Mouse (Mus musculus) granulocyte monocyte progenitor cell, adult 5-6 weeks (primary cell): ENCODE results near the gene AA986860. TPM values are rescaled to one million over a fixed set of nuclear protein-coding genes. Genes with fewer than 3 reads are reported as not detected.

Experiments used
- ATAC-seq: replicated peaks from 2 replicates; pipeline ENCODE4 v1.8.0; 2016; ENCODE audit warnings: mild to moderate bottlenecking, moderate TSS enrichment, inconsistent platforms; ENCODE audit not compliant: poor library complexity, severe bottlenecking
- total RNA-seq, 2 experiments: library from RNA; stranded (forward) in 1 of 2; stranded (reverse) in 1 of 2; fragments of 200-712, 200-1000 nt in 1 of 2; fragments of >200 nt in 1 of 2; fragmentation: Nextera tagmentation in 1 of 2; gene quantifications; 2 replicates each; pipeline ENCODE4 v1.2.3; 2014 to 2017

The AA986860 gene
- total RNA-seq (2014; fragmentation: Nextera tagmentation), result 0.09 and 0.88 TPM in 2 replicates
- total RNA-seq (2017), result not detected in 2 replicates

DNA sequence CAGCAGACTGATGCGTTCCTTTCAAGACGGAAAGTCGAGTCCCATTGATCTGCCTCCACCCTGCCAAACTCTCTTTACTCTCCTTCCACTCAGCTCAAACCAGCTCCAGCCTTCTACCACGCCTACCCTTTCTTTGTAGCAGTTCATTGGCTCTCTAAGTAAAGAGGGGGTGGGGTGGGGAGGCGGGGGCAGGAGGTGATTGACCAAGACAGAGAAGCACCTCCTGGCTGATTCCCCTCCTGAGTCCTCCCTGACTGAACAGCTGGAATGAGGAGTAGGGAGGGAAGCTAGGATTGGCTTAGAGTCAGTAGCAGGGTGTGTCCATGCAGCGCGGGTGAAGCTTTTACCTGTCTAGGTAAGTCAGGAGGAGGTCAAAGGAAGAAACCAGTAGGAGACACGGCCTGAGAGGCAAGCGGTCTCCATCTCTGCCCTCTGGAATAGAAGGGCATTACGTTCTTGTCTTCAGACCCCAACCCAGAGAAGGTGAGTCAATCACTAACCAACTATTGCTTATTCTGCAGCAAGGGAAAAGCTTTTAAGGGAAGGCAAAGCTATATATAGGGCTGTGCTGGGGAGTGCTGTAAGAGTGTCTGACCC lies at the start of gene AA986860:
TSS of gene AA986860 (plus strand) at position 236 of the 597 bp plus-strand sequence.
- no peak for ATAC-seq

DNA sequence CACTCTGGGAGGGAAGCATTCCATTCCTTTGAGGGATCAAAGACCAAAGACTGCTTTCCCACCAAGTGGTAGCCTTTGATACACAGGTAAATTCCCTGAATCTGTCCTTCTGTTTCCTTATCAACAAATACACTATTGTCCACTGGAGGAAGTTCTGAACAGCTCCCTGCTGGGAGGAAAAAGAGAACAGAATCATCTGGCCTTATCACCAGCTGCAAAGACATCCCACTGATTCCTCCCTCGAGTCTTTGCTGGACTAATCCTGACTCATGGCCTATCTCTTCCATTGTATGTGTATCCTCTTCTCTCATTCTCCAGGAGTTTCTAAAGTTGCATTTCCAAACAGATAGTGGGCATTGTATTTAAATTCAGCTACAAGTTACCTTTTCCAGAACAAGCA lies 47.9 kb upstream of the AA986860 start:
- ATAC-seq, result no peak

DNA sequence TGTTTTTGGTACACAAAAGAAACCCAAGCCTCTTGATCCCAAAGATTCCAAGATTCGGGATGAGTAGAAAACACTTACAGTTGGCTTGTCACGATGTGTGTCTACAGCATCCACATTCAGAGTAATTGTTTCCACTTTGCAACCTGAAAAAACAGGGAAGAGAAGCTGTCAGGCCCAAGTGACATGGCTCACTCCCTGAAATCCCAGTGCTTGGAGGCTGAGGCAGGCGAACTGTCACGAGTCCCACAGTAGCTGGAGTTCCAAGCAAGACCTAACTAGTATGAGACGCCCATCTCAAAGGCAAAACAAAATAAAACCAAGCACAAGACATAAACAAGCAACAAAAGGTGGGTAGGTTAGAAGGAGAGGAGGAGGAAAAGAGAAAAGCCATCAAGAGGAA lies 33.2 kb upstream of the AA986860 start:
- ATAC-seq, result no peak

DNA sequence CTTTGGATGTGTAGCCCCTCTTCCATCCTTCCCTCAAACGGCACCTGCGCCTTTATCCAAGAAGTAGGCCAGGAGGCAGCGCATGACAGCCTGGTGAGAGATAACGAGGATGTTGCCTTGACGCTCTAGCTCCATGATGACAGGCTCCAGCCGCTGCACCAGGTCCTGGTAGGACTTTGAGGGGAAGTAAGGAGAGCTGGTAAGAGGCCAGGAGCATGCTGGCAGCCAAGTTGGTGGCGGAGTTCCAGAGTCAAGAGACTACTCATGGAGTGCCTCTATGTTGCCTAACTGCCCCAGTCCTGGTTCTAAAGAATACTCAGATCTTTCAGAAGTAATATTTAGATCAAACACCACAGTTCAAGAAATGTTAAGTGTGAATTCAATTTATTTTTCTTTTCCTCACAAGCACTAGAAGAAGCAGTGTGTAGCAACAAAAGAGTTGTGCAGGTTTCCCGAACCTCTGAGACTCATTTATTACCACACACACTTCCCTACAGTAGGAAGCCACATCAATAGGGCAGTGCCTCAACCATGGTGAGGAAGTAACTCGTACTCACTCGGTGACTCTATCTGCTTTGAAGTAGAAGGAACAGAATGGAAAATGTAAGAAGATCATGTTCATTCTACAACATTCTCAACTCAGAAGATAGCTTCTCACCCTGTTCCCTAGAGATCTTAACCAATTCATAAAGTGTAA lies 31.7 kb upstream of the AA986860 start:
- no peak for ATAC-seq

DNA sequence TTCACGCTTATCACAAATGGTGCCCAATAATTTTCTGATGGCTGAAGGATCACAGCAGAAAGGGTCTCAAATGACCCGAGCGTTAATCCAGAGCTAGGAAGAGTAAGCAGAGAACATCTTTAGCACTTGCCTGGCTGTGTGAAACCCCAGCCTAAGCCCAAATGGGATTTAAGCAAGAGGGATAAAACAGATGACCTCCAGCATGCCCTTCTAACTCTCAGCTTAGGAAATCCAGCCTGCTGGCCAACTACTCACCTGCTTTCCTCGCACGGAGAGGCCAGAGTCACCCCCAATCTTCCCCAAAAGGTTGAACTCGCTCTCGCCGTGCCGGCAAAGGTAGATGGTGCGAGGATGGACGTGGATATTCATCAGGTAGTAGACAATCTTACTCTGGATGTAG lies 29.8 kb upstream of the AA986860 start:
- ATAC-seq, result no peak

DNA sequence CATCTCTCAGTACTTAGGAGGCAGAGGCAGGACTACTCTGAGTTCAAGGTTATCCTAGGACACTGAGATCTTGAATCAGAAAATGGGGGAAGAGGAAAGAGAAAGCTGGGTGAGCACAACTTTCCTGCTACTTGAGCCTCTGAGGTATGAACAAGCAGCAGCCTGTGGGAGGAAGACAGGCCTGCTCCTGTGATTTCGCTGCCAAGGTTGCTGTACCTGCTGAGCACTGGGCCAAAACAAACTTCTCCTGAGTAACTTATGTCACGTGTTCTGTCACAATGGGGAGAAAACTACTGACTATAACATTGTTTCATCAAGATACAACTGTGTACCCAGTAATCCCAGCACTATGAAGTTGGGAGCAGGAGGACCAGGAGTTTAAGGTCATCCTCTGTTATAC lies 28.2 kb upstream of the AA986860 start:
- no peak for ATAC-seq

DNA sequence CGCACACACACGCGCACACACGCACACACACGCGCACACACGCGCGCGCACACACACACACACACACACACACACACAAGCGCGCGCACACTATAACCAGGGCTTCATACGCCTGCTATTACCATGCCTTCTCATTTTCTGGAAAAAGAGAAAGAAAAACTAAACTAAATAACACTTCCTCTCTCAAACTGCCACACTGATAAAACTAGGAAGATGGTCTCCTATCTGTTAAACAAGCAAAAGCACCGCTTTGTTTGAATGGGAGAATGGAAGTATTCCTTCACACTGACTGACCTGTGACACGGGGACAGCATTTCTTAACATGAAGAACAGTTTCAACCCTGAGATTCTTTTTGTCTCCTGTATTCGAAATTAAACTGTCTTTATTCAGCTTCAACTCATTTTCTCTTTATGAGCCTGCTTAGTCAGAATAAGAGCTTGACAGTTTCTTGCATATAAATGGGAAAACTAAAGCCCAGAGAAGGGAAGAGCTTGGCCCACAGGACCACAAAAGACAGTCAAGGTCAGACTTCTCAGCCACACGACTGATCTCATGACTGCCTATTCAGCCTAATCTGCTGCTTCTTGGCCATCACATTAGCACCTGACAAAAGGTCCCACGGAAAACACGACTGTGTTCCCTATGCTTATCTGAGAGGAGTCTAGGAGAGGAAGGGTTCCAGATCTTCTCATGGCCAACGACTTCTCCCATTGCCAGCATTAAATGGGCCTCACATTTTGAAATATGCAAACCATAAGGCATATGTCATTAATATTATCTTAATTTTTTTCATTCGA lies 21.3 kb upstream of the AA986860 start:
- ATAC-seq, result no peak

DNA sequence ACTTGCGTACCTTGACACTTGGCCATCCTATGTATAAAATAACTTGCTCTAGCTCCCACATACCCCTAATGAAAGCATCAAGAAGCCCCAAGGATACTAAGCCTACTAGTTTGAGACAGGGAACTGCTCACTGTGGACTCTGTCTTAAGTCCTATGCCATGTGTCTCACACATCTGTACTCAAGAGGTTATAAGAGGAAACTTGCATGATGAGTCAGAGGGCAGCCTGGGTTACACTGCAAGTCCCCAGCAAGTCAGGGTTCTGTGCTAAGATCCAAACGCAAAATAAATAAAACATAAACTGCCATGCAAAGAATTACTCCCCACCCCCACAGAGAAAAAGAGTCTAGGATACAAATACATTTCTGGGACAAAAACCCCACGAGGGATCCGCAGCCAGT lies 17.7 kb upstream of the AA986860 start:
- no peak for ATAC-seq

DNA sequence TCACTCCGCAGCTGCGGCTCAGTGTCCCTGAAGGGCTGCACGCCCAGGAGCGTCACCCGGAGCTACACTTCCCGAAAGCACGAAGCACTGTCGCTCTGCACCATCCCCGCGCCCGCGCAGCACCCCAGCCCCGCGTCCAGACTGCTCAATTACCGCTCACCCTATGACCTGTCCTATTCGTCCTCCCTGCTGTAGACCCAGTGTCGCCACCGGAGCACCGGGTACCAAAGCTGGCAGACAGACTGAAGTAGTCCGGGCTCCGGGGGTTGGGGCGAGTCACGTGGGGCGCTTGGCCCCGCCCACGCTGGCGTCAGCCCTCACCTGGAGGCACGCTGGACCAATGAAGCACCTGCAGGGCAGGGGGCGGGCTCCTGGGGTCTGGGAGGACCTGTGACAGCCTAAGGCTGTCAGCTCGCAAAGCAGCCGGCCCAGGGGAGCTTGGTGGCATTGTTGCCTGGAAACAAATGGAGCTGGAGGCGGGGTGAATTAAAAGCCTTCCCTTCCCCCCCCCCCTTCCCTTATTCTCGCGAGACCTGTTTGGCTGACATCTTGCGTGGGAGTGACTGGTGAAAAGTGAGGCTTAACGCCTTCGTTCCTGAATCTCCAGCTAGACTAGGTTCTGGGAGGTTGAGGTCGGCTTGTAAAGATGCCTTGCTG lies 16.1 kb upstream of the AA986860 start, which contains the start of gene Gm29427:
TSS of gene Gm29427 (minus strand) at position 239 of the 657 bp plus-strand sequence.
- peak; percentile 62 for ATAC-seq

DNA sequence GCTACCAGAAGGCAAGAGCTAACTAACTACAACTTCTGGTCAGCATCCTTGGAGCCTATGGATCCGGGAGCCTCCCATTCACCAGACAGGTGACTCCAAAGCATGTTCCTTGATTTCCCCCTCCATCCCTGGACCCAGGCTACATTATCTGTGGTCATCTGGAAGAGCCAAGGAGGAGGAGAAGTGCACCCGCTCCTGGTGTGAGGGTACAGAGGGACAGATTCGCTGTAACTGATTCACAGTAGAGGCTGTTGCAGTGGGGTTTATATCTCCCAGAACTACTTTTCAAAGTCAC lies 15.6 kb upstream of the AA986860 start:
- peak; percentile 2 for ATAC-seq

DNA sequence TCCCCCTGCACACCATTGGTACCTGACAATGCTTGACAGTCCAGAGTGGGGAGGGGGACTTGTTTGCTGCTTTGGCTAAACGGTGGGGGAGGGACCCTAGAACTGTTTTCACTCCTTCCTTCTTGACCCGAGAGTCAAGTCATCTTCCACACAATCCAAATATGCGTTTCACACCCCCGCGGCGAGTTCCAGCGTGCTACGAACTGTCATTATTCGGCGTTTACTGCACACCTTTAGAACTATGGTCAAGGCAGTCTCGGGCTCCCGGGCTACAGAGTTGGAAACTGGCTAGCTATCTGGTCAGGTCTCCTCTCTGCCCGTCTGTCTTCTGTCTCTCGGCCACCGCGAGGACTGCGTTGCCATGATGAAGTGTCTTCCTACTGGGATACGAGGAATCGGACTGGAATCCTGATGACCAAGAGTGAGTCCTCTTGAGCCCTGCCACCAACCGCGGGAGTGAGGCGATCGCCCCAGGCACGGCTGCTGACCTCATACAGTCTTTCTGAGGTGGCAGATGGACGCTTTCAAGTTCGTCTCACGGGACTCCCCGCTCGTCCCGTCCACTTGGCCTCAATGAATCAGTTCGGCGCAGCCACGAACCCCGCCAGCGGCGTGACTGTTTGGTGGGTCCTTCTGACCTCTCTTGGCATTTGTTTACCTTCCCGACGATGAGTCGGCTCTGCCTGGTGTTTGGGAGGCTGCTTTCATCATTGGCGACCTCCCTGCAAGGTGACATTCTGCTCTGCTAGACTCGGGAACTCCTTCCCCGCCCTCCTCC lies 15.1 kb upstream of the AA986860 start:
- ATAC-seq, result peak; percentile 10

DNA sequence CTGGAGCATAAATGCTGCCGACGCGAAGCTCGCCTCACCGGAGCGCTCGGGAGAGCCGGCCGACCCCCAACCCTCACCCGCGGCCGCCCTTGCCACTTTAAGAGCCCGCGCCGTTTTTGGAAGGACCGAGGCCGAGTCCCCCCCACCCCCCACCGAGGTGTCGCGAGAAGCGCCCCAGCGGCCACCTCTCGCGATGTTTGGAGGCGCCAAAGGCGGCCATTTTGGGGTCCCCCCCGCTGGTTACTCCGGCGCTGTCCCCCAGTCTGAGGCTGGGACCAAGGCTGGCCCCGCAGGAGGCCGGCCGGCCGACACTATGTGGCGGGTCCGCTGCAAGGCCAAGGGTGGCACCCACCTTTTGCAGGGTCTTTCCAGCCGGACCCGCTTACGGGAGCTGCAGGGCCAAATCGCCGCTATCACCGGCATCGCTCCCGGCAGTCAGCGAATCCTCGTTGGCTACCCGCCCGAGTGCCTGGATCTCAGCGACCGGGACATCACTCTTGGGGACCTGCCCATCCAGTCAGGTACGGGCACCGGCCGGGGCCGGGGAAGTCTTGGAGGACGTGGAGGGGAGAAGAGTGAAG lies 14.4 kb upstream of the AA986860 start, which contains the start of gene Yod1:
TSS of gene Yod1 (plus strand) at position 37 of the 581 bp plus-strand sequence.
- ATAC-seq, result peak; percentile 72

DNA sequence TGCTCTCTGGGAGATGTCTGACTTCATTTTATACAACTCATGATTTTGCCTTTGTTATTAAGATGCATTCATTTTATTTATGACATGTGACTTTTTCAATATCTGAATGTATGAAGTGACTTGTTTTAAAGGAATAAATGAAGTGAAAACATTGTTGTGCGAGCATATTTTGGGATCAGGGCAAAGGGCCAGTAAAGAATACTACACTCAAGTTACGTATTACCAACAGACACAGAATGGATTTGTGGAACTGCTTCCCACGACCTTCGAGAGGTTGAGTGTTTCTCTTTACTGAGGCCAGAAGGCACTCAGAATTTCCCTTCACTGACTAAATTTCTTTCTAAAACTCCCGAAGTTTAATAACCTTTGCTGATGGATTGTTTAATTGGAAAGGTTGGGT lies 7.6 kb upstream of the AA986860 start:
- no peak for ATAC-seq

DNA sequence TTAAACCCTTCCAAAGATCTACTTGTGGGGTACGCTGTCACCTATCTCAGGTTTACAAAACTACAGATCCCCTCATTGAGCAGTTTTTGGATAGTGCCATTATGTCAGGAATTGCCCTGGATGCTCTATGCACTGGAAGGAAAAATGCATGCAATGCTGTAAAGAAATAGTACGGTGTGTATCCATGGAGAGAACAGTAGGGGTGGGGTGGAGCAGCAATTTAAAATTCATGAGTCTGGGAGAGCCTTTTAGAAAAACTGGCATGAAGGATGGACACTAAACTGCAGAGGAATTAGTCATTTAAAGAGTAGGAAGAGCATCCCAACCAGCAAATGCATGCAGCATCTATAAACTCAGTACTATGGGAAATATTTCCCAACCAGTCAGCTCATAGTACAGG lies 5.4 kb upstream of the AA986860 start:
- ATAC-seq, result no peak

DNA sequence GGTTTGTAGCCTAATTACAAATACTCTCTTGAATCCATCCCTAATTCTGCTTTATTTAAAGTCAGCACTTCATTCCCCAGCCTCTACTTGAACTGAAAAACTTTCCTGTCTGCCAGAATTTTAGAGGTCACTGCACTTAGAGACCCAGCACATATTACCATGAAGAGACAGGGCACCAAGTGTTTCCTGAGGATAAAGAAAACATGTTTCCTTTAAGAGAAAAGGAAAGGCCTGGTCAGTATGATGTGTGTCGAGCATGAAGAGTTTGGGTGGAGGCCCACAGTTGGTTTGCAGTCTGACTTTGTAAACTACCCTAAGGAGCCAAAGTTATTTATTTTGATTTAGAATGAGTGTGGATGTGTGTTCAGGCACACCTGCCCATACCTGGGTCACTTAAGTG lies 3.7 kb upstream of the AA986860 start:
- ATAC-seq, result no peak

DNA sequence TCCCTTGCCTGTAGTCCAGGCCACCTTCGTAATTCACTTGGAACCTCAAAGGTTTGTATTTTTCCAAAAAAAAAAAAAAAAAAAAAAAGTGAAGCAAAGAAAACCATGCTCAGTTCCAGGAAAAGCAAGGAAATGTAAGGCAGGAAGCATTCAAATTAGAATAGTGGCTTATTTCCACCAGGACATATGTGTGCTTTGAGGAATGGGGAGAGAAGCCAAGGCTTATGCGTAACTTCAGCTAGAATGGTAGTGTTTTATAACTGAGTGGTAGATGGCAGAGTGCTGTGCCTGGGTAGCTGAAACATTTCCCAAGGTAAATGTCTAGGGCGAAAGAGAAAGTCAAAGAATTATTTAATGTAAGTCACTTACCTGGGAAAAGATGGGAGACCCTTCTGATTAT lies 3.1 kb upstream of the AA986860 start:
- ATAC-seq, result no peak

DNA sequence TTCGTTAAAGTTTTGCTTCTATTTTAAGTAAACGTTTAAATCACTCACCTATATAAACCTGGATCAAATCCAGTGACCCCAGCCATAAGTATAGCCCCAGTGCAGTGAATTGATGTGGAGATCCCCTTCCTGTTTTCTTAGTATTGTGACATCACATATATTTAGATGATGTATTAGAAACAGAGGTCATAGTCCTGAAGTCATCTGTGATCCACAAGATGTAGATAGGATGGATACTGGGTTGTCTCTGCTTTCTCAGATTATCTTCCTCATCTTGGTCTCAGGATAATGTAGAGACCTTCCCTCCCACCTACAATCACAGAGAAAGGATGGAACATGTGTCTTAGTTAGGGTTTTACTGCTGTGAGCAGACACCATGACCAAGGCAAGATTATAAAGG lies 2.6 kb upstream of the AA986860 start, which contains the start of gene Pfkfb2:
TSS of gene Pfkfb2 (minus strand) at position 101 of the 400 bp plus-strand sequence.
- no peak for ATAC-seq

DNA sequence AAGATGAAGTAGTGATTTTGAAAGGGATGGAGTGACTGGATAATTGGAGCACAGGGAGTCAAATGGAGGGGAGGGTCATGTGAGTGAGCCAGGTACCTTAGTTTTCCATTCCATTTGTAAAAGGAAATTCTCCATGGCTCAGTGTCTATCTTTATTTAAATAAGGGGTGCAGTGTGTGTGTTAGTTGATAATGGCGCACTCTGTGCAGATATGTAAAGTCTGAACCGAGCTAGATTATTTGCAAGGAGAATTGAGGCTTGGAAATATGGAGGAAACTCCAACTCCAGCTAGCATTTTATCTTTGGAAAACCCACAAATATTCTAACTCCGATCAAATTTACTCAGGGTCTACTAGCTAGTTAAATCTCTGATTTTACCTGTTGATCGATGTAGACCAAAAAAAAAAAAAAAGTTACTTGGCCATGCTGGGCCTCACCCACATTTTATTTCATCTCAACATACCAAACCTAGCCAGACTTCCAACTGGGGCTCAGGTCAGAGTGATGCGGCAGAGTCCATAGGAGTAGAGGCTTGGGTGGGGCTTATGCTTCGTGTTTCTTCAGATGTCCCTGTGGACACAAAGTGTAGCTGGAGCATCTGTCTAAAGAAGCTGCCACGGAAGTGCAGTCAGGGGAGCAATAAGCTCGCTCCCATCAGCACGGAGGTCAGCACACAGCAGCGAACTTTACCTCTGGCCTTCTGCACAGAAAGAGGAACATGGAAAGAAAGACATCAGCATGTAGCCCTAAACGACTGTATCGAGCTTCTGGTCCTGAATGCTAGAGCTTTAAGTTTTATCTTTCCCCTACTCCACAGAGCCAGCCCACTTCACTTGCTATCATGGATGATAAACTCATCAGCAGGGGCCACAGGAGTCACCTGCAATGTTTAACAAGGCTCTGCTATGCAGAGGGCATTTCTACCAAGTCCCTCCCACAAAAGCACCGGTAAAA lies 1.2 kb downstream of the AA986860 start:
- ATAC-seq, result no peak

DNA sequence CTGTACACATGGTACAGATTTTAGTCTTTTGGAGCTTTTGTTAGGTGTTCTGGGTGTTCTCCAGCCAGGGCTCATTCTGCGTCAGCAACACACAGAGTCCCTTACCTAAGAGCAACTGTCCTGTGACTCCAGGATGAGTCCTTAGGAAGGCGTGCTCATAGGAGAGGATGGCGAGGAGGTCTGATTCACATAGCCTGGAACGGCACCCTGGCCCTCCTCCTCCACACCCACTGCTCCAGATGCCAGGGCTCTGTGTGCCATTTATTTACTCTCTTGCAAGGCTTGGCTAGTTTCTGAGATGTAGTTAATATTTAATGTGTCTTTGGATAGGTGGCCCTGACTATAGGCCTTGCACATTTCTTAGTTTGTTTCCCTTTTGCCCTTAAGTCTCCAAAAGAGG lies 1.9 kb downstream of the AA986860 start:
- ATAC-seq, result no peak
